Mouse (Mus musculus) forebrain, embryonic 14.5 days (tissue): Measurements from ENCODE around the gene Acsl5. TPM values are rescaled to one million over a fixed set of nuclear protein-coding genes. Genes with fewer than 3 reads are reported as not detected.

Experiments
- ATAC-seq: fragments of 200-750 bp; cut with Nextera tagmentation; 2 replicates; pipeline ENCODE4 v1.8.0; 2017; ENCODE audit warnings: mild to moderate bottlenecking, moderate library complexity
- DNase-seq: peaks from one replicate; pipeline ENCODE4 v3.0.0-alpha.2; 2015; ENCODE audit warnings: low spot score
- H3K27ac ChIP-seq: fragments of 300-500 bp; sonication (generic); 2 replicates; pipeline ENCODE4 v1.5.1; 2014; ENCODE audit warnings: low read depth, mild to moderate bottlenecking, control low read depth, low read length, moderate library complexity
- H3K27me3 ChIP-seq: fragments of 300-500 bp; sonication (generic); replicated peaks from 2 replicates; pipeline ENCODE4 v1.6.1; 2014; ENCODE audit warnings: low read length, control low read depth, mixed read lengths; ENCODE audit not compliant: control insufficient read depth, insufficient read depth
- H3K36me3 ChIP-seq: fragments of 300-500 bp; sonication (generic); 2 replicates; pipeline ENCODE4 v1.6.1; 2014; ENCODE audit warnings: low read length, control low read depth; ENCODE audit not compliant: control insufficient read depth, insufficient read depth
- H3K4me1 ChIP-seq: fragments of 300-500 bp; sonication (generic); 2 replicates; pipeline ENCODE4 v1.6.1; 2014; ENCODE audit warnings: antibody characterized with exemption, low read length, control low read depth; ENCODE audit not compliant: control insufficient read depth, insufficient read depth
- H3K4me2 ChIP-seq: fragments of 300-500 bp; sonication (generic); 2 replicates; pipeline ENCODE4 v1.6.1; 2014; ENCODE audit warnings: mild to moderate bottlenecking, control low read depth, low read length
- H3K4me3 ChIP-seq: fragments of 300-500 bp; sonication (generic); 2 replicates; pipeline ENCODE4 v1.5.1; 2014; ENCODE audit warnings: low read depth, low read length, control low read depth
- H3K9ac ChIP-seq: fragments of 300-500 bp; sonication (generic); 2 replicates; pipeline ENCODE4 v1.6.1; 2014; ENCODE audit warnings: mild to moderate bottlenecking, low read length, control low read depth, moderate library complexity
- H3K9me3 ChIP-seq: fragments of 300-500 bp; sonication (generic); replicated peaks from 2 replicates; pipeline ENCODE4 v1.6.1; 2016; ENCODE audit warnings: low read length, control low read depth, mixed read lengths; ENCODE audit not compliant: control insufficient read depth
- WGBS: fragments of 180-500 bp; shearing (Covaris S2); extraction: QIAGEN DNeasy Blood & Tissue Kit; methylation state at CpG from one replicate; pipeline ENCODE4 v1.1.7; 2014; 5-methylcytosine and 5-hydroxymethylcytosine counted together
- polyA plus RNA-seq: library from polyadenylated mRNA; unstranded; fragments of >200 nt; fragmentation: Nextera tagmentation; extraction: Ambion mirVana; gene quantifications from 2 replicates; pipeline ENCODE4 v1.2.1, GENCODE M21; 2014

Acsl5 gene
- polyA plus RNA-seq, 1 experiment from 2014 or later, result 7.7 TPM

GRCm38 (mm10) chr19:55288974-55289373 lies 37.2 kb downstream of the Acsl5 start:
- H3K9me3 ChIP-seq, result no peaks in the 10 kb centered on the region
- H3K4me3 ChIP-seq, result no peak overlapping the region
- H3K36me3 ChIP-seq, result no peaks in the 10 kb centered on the region; the same call in 1 of the 2 replicates
- no peaks in the 10 kb centered on the region for H3K4me1 ChIP-seq
- H3K27me3 ChIP-seq, result no peaks in the 10 kb centered on the region
- no peak overlapping the region for H3K4me2 ChIP-seq
- ATAC-seq (no peak), DNase-seq (no peak)
- no peak overlapping the region for H3K9ac ChIP-seq
- no peak overlapping the region for H3K27ac ChIP-seq

- Histone ChIP-seq H3K27ac (no peak overlapping the region), H3K4me3 (no peak overlapping the region), H3K9me3 (no peaks in the 10 kb centered on the region), H3K36me3 (no peaks in the 10 kb centered on the region; the same call in 1 of the 2 replicates), H3K9ac (no peak overlapping the region), H3K4me1 (no peaks in the 10 kb centered on the region), H3K27me3 (no peaks in the 10 kb centered on the region), H3K4me2 (no peak overlapping the region)
- ATAC-seq, result no peak
- DNase-seq, result no peak
- WGBS, result 86% methylated on average over 2 of the region's 2 CpGs
Observed at GRCm38 (mm10) chr19:55290621-55291270, 39.0 kb downstream of the Acsl5 start.

- ATAC-seq (no peak), DNase-seq (no peak)
- 91% methylated on average over 2 of the region's 2 CpGs for WGBS
- Histone ChIP-seq H3K36me3 (peaks cover 8% of the 10 kb centered on the region), H3K4me3 (no peak overlapping the region), H3K4me2 (no peak overlapping the region), H3K9ac (no peak overlapping the region), H3K27me3 (no peaks in the 10 kb centered on the region), H3K4me1 (no peaks in the 10 kb centered on the region), H3K27ac (no peak overlapping the region), H3K9me3 (no peaks in the 10 kb centered on the region)
Observed at GRCm38 (mm10) chr19:55292210-55292850, 40.6 kb downstream of the Acsl5 start.

- DNase-seq, result no peak
- no peaks in the 10 kb centered on the region for H3K9me3 ChIP-seq
- no peak overlapping the region for H3K4me3 ChIP-seq
- H3K36me3 ChIP-seq, result peaks cover 15% of the 10 kb centered on the region
- no peaks in the 10 kb centered on the region for H3K4me1 ChIP-seq
- H3K9ac ChIP-seq, result no peak overlapping the region
- H3K27me3 ChIP-seq, result no peaks in the 10 kb centered on the region
- no peak overlapping the region for H3K4me2 ChIP-seq
- 9% methylated on average over 4 of the region's 4 CpGs for WGBS
- no peak for ATAC-seq
- H3K27ac ChIP-seq, result no peak overlapping the region
Observed at GRCm38 (mm10) chr19:55293175-55293574, 41.4 kb downstream of the Acsl5 start.

- Histone ChIP-seq H3K4me2 (no peak overlapping the region), H3K4me3 (no peak overlapping the region), H3K36me3 (peaks cover 26% of the 10 kb centered on the region), H3K4me1 (no peaks in the 10 kb centered on the region), H3K27ac (no peak overlapping the region), H3K9me3 (no peaks in the 10 kb centered on the region), H3K9ac (no peak overlapping the region), H3K27me3 (no peaks in the 10 kb centered on the region)
- 92% methylated on average over 9 of the region's 9 CpGs for WGBS
- DNase-seq (no peak), ATAC-seq (no peak)
Observed at GRCm38 (mm10) chr19:55295075-55295474, 43.3 kb downstream of the Acsl5 start.

- no peak overlapping the region for H3K4me3 ChIP-seq
- no peaks in the 10 kb centered on the region for H3K4me1 ChIP-seq
- no peak overlapping the region for H3K4me2 ChIP-seq
- H3K36me3 ChIP-seq, result peaks cover 31% of the 10 kb centered on the region
- DNase-seq (no peak), ATAC-seq (no peak)
- 91% methylated on average over 3 of the region's 3 CpGs for WGBS
- no peak overlapping the region for H3K27ac ChIP-seq
- no peaks in the 10 kb centered on the region for H3K27me3 ChIP-seq
- no peaks in the 10 kb centered on the region for H3K9me3 ChIP-seq
- no peak overlapping the region for H3K9ac ChIP-seq
Observed at GRCm38 (mm10) chr19:55295556-55295955, 43.8 kb downstream of the Acsl5 start.

- Histone ChIP-seq H3K9me3 (no peaks in the 10 kb centered on the region), H3K4me2 (no peak overlapping the region), H3K27ac (no peak overlapping the region), H3K4me3 (no peak overlapping the region), H3K27me3 (no peaks in the 10 kb centered on the region), H3K9ac (no peak overlapping the region), H3K4me1 (no peaks in the 10 kb centered on the region), H3K36me3 (peaks cover 38% of the 10 kb centered on the region)
- DNase-seq, result no peak
- 90% methylated on average over 2 of the region's 2 CpGs for WGBS
- no peak for ATAC-seq
Observed at GRCm38 (mm10) chr19:55296301-55296700, 44.6 kb downstream of the Acsl5 start.

GRCm38 (mm10) chr19:55297489-55297888 lies 45.8 kb downstream of the Acsl5 start:
- no peak for ATAC-seq

GRCm38 (mm10) chr19:55297961-55298360 lies 46.2 kb downstream of the Acsl5 start:
- Histone ChIP-seq H3K27ac (no peak overlapping the region), H3K4me1 (no peaks in the 10 kb centered on the region), H3K4me3 (no peak overlapping the region), H3K4me2 (no peak overlapping the region), H3K27me3 (no peaks in the 10 kb centered on the region), H3K9me3 (no peaks in the 10 kb centered on the region), H3K9ac (no peak overlapping the region), H3K36me3 (peaks cover 49% of the 10 kb centered on the region)
- no peak for DNase-seq
- no peak for ATAC-seq
- 88% methylated on average over 5 of the region's 5 CpGs for WGBS

More at GRCm38 (mm10) chr19:55297489-55297888, 45.8 kb downstream of the Acsl5 start:
- Histone ChIP-seq H3K9ac (no peak overlapping the region), H3K4me2 (no peak overlapping the region), H3K27ac (no peak overlapping the region), H3K9me3 (no peaks in the 10 kb centered on the region), H3K27me3 (no peaks in the 10 kb centered on the region), H3K4me3 (no peak overlapping the region), H3K4me1 (no peaks in the 10 kb centered on the region), H3K36me3 (peaks cover 48% of the 10 kb centered on the region)
- WGBS, result 97% methylated on average over 2 of the region's 2 CpGs
- no peak for DNase-seq
